Mouse (Mus musculus): ENCODE results near the gene Gm21958. TPM values are rescaled to one million over a fixed set of nuclear protein-coding genes. Genes with fewer than 3 reads are reported as not detected.
"Not testable (repeated sequence)": the region's sequence is repeated elsewhere in the genome, so short reads cannot be mapped to it uniquely, and the experiment has no call there.

The Gm21958 gene
- polyA plus RNA-seq, 1 experiment from 2014 or later: not detected

GRCm38 (mm10) chr3:54715461-54715860, 1.3 kb upstream of the Gm21958 start:
- H3K27me3 ChIP-seq (replicated peaks): no peaks in the 10 kb centered on the region
- no peaks in the 10 kb centered on the region for H3K9me3 ChIP-seq
- H3K4me1 ChIP-seq (replicated peaks): no peaks in the 10 kb centered on the region
- H3K4me2 ChIP-seq (replicated peaks): no peak overlapping the region
- 90% methylated on average over 6 of the region's 6 CpGs for WGBS
- H3K4me3 ChIP-seq (replicated peaks): no peak overlapping the region
- peaks cover 46% of the 10 kb centered on the region for H3K36me3 ChIP-seq
- H3K27ac ChIP-seq: no peak overlapping the region
- ATAC-seq: no peak
- H3K9ac ChIP-seq: no peak overlapping the region

GRCm38 (mm10) chr3:54708972-54709371, 5.2 kb downstream of the Gm21958 start:
- Histone ChIP-seq H3K36me3 (peaks cover 38% of the 10 kb centered on the region), H3K4me2 (replicated peaks) (no peak overlapping the region), H3K9ac (no peak overlapping the region), H3K27ac (no peak overlapping the region), H3K27me3 (replicated peaks) (no peaks in the 10 kb centered on the region), H3K4me3 (replicated peaks) (no peak overlapping the region), H3K4me1 (replicated peaks) (no peaks in the 10 kb centered on the region), H3K9me3 (no peaks in the 10 kb centered on the region)
- ATAC-seq: no peak
- 84% methylated on average over 9 of the region's 9 CpGs for WGBS

- H3K9me3 ChIP-seq; H3K27me3 ChIP-seq (replicated peaks); H3K4me1 ChIP-seq (replicated peaks); H3K9ac ChIP-seq; H3K4me3 ChIP-seq (replicated peaks); H3K27ac ChIP-seq; ATAC-seq; H3K4me2 ChIP-seq (replicated peaks): not testable (repeated sequence)
- WGBS: 98% methylated on average over 8 of the region's 8 CpGs
- peaks cover 24% of the 10 kb centered on the region for H3K36me3 ChIP-seq
Measured at GRCm38 (mm10) chr3:54704106-54704505, 10.0 kb downstream of the Gm21958 start.

- 68% methylated on average over 5 of the region's 5 CpGs for WGBS
- no peaks in the 10 kb centered on the region for H3K9me3 ChIP-seq
Measured at GRCm38 (mm10) chr3:54699759-54700301, 14.3 kb downstream of the Gm21958 start.

GRCm38 (mm10) chr3:54693056-54693415, 21.1 kb downstream of the Gm21958 start:
- Histone ChIP-seq H3K4me2 (replicated peaks) (peak overlapping the region; percentile 50), H3K4me1 (replicated peaks) (no peaks in the 10 kb centered on the region), H3K36me3 (peaks cover 6% of the 10 kb centered on the region; the same call in 1 of the 2 replicates), H3K4me3 (replicated peaks) (peak overlapping the region; percentile 72), H3K27ac (peak overlapping the region; percentile 84), H3K27me3 (replicated peaks) (no peaks in the 10 kb centered on the region), H3K9me3 (no peaks in the 10 kb centered on the region), H3K9ac (peak overlapping the region; percentile 62)
- 0% methylated on average over 8 of the region's 8 CpGs for WGBS
- ATAC-seq: peak; percentile 22; the same call in 1 of the 2 replicates

More at GRCm38 (mm10) chr3:54699759-54700301, 14.3 kb downstream of the Gm21958 start:
- H3K4me2 ChIP-seq (replicated peaks): no peak overlapping the region
- no peak for ATAC-seq
- no peaks in the 10 kb centered on the region for H3K27me3 ChIP-seq (replicated peaks)
- H3K4me1 ChIP-seq (replicated peaks): no peaks in the 10 kb centered on the region
- no peak overlapping the region for H3K4me3 ChIP-seq (replicated peaks)
- H3K9ac ChIP-seq: no peak overlapping the region
- H3K27ac ChIP-seq: no peak overlapping the region
- H3K36me3 ChIP-seq: peaks cover 24% of the 10 kb centered on the region

GRCm38 (mm10) chr3:54692202-54693055, 21.7 kb downstream of the Gm21958 start, which contains the start of gene Supt20:
Gene Supt20, plus strand, starts transcription at chr3:54692807.
- under 1% methylated on average over 65 of the region's 65 CpGs for WGBS
- ATAC-seq: peak; percentile 99

GRCm38 (mm10) chr3:54689091-54689490, 25.1 kb downstream of the Gm21958 start:
- Histone ChIP-seq H3K4me1 (replicated peaks) (no peaks in the 10 kb centered on the region), H3K9me3 (no peaks in the 10 kb centered on the region), H3K4me2 (replicated peaks) (no peak overlapping the region), H3K4me3 (replicated peaks) (no peak overlapping the region), H3K27me3 (replicated peaks) (no peaks in the 10 kb centered on the region), H3K36me3 (no peaks in the 10 kb centered on the region), H3K27ac (no peak overlapping the region), H3K9ac (no peak overlapping the region)
- ATAC-seq: no peak
- 40% methylated on average over 2 of the region's 2 CpGs for WGBS

More at GRCm38 (mm10) chr3:54692202-54693055, 21.7 kb downstream of the Gm21958 start, which contains the start of gene Supt20:
- Histone ChIP-seq H3K4me3 (replicated peaks) (peak within 1 kb of the TSS; percentile 72), H3K9me3 (no peaks in the 10 kb centered on the region), H3K27ac (peak within 1 kb of the TSS; percentile 84), H3K4me1 (replicated peaks) (no peaks in the 10 kb centered on the region), H3K9ac (peak within 1 kb of the TSS; percentile 62), H3K36me3 (peaks cover 6% of the 10 kb centered on the region; the same call in 1 of the 2 replicates), H3K27me3 (replicated peaks) (no peaks in the 10 kb centered on the region), H3K4me2 (replicated peaks) (peak within 1 kb of the TSS; percentile 84)

- no peaks in the 10 kb centered on the region for H3K27me3 ChIP-seq (replicated peaks)
- H3K4me2 ChIP-seq (replicated peaks): no peak overlapping the region
- no peaks in the 10 kb centered on the region for H3K9me3 ChIP-seq
- no peak overlapping the region for H3K9ac ChIP-seq
- 54% methylated on average over 2 of the region's 2 CpGs for WGBS
- H3K27ac ChIP-seq: no peak overlapping the region
- H3K4me3 ChIP-seq (replicated peaks): no peak overlapping the region
- no peaks in the 10 kb centered on the region for H3K4me1 ChIP-seq (replicated peaks)
- ATAC-seq: no peak
- H3K36me3 ChIP-seq: no peaks in the 10 kb centered on the region
Measured at GRCm38 (mm10) chr3:54687245-54687644, 26.9 kb downstream of the Gm21958 start.

- WGBS: 88% methylated on average over 3 of the region's 3 CpGs
- H3K9ac ChIP-seq: no peak overlapping the region
- ATAC-seq: no peak
Measured at GRCm38 (mm10) chr3:54685202-54685601, 29.0 kb downstream of the Gm21958 start.

GRCm38 (mm10) chr3:54681310-54682204, 32.6 kb downstream of the Gm21958 start:
- no peak for ATAC-seq
- H3K27ac ChIP-seq: no peak overlapping the region
- no peak overlapping the region for H3K4me2 ChIP-seq (replicated peaks)
- WGBS: 58% methylated on average over 6 of the region's 6 CpGs
- H3K27me3 ChIP-seq (replicated peaks): no peaks in the 10 kb centered on the region
- H3K36me3 ChIP-seq: no peaks in the 10 kb centered on the region
- H3K4me1 ChIP-seq (replicated peaks): no peaks in the 10 kb centered on the region
- no peak overlapping the region for H3K4me3 ChIP-seq (replicated peaks)
- H3K9me3 ChIP-seq: no peaks in the 10 kb centered on the region
- H3K9ac ChIP-seq: no peak overlapping the region

More at GRCm38 (mm10) chr3:54685202-54685601, 29.0 kb downstream of the Gm21958 start:
- H3K27ac ChIP-seq: no peak overlapping the region
- H3K36me3 ChIP-seq: no peaks in the 10 kb centered on the region
- H3K9me3 ChIP-seq: no peaks in the 10 kb centered on the region
- H3K27me3 ChIP-seq (replicated peaks): no peaks in the 10 kb centered on the region
- H3K4me3 ChIP-seq (replicated peaks): no peak overlapping the region
- no peak overlapping the region for H3K4me2 ChIP-seq (replicated peaks)
- H3K4me1 ChIP-seq (replicated peaks): no peaks in the 10 kb centered on the region

GRCm38 (mm10) chr3:54676818-54677217, 37.3 kb downstream of the Gm21958 start:
- no peak for ATAC-seq
- WGBS: 86% methylated on average over 2 of the region's 2 CpGs
- no peaks in the 10 kb centered on the region for H3K27me3 ChIP-seq (replicated peaks)

More at GRCm38 (mm10) chr3:54676818-54677217, 37.3 kb downstream of the Gm21958 start:
- Histone ChIP-seq H3K4me1 (replicated peaks) (no peaks in the 10 kb centered on the region; the same call in 1 of the 2 replicates), H3K4me3 (replicated peaks) (no peak overlapping the region), H3K9me3 (no peaks in the 10 kb centered on the region), H3K4me2 (replicated peaks) (no peak overlapping the region), H3K36me3 (no peaks in the 10 kb centered on the region), H3K9ac (no peak overlapping the region), H3K27ac (no peak overlapping the region)

Measured in intestine, embryonic 15.5 days (tissue).